Mouse (Mus musculus): ENCODE measurements around the gene Clasp1. TPM values are rescaled to one million over a fixed set of nuclear protein-coding genes. Genes with fewer than 3 reads are reported as not detected.

Gene Clasp1
- polyA plus RNA-seq (2015; fragmentation: Nextera tagmentation; extraction: Ambion mirVana) = 14.8 and 19.6 TPM in 2 replicates

- Histone ChIP-seq H3K4me3 (ENCODE audit: low read depth, low read length) (peak within 1 kb of the TSS; percentile 71), H3K27ac (ENCODE audit: low read length) (peak within 1 kb of the TSS; percentile 94), H3K36me3 (ENCODE audit: insufficient read depth, low read length) (no peaks in the 10 kb centered on the region), H3K4me2 (replicated peaks; ENCODE audit: low read depth, low read length) (peak within 1 kb of the TSS; percentile 79), H3K9me3 (ENCODE audit: low read length) (no peaks in the 10 kb centered on the region), H3K9ac (replicated peaks; ENCODE audit: low read depth) (peak within 1 kb of the TSS; percentile 78), H3K4me1 (ENCODE audit: insufficient read depth, low read depth, low read length) (peaks cover 4% of the 10 kb centered on the region; the same call in 1 of the 2 replicates), H3K27me3 (replicated peaks; ENCODE audit: insufficient read depth, low read length) (no peaks in the 10 kb centered on the region)
- under 1% methylated on average over 43 of the region's 44 CpGs for WGBS
- ATAC-seq = peak; percentile 98
- peak; percentile 99 for DNase-seq (ENCODE audit: low spot score)
- peak; percentile 86 for TF ChIP-seq EP300 (IDR thresholded peaks at IDR 0.05)
- no peak for TF ChIP-seq CTCF (IDR thresholded peaks at IDR 0.05)
Measured at GRCm38 (mm10) chr1:118388757-118389453, at the start of gene Clasp1. Gene Clasp1 (plus strand): TSS chr1:118389058.

- no peaks in the 10 kb centered on the region for H3K27me3 ChIP-seq (replicated peaks; ENCODE audit: insufficient read depth, low read length)
- H3K9ac ChIP-seq (replicated peaks; ENCODE audit: low read depth) = no peak overlapping the region
- peak; percentile 55 for ATAC-seq
- no peaks in the 10 kb centered on the region for H3K4me1 ChIP-seq (ENCODE audit: insufficient read depth, low read depth, low read length)
- no peak overlapping the region for H3K4me2 ChIP-seq (replicated peaks; ENCODE audit: low read depth, low read length)
- no peaks in the 10 kb centered on the region for H3K9me3 ChIP-seq (ENCODE audit: low read length)
- no peak for TF ChIP-seq EP300 (IDR thresholded peaks at IDR 0.05)
- TF ChIP-seq CTCF (IDR thresholded peaks at IDR 0.05) = peak; percentile 44
- no peaks in the 10 kb centered on the region for H3K36me3 ChIP-seq (ENCODE audit: insufficient read depth, low read length)
- H3K27ac ChIP-seq (ENCODE audit: low read length) = no peak overlapping the region
- no peak overlapping the region for H3K4me3 ChIP-seq (ENCODE audit: low read depth, low read length)
- peak; percentile 34 for DNase-seq (ENCODE audit: low spot score)
- 29% methylated on average over 6 of the region's 6 CpGs for WGBS
Measured at GRCm38 (mm10) chr1:118343649-118344435, 45.0 kb upstream of the Clasp1 start.

DNA sequence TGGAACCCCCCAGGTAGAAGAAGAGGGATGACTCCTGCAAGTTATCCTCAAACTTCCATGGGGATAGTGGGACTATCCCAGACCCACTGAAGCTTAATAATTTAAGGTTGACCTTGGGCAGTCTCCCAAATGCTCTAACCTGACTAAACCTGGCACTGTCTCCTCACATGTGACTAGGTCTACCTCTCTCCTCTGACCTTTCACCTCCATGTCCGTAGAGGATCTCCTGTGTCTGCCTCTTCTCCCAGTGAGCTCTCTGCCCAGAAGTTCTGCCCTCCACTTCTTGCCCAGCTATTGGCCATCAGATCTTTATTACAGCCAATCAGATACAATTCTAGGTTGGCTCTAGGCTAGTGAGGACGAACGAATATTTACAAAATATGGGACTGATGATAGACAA, 38.9 kb upstream of the Clasp1 start:
- WGBS = 87% methylated on average over 3 of the region's 3 CpGs
- ATAC-seq = no peak
- Histone ChIP-seq H3K4me1 (ENCODE audit: insufficient read depth, low read depth, low read length) (no peaks in the 10 kb centered on the region), H3K4me3 (ENCODE audit: low read depth, low read length) (no peak overlapping the region), H3K9me3 (ENCODE audit: low read length) (no peaks in the 10 kb centered on the region), H3K4me2 (replicated peaks; ENCODE audit: low read depth, low read length) (no peak overlapping the region), H3K36me3 (ENCODE audit: insufficient read depth, low read length) (no peaks in the 10 kb centered on the region), H3K27me3 (replicated peaks; ENCODE audit: insufficient read depth, low read length) (no peaks in the 10 kb centered on the region), H3K27ac (ENCODE audit: low read length) (no peak overlapping the region), H3K9ac (replicated peaks; ENCODE audit: low read depth) (no peak overlapping the region)
- DNase-seq (ENCODE audit: low spot score) = no peak
- TF ChIP-seq EP300 (IDR thresholded peaks at IDR 0.05) (no peak), CTCF (IDR thresholded peaks at IDR 0.05) (no peak)

GRCm38 (mm10) chr1:118359071-118359761, 29.6 kb upstream of the Clasp1 start:
- H3K4me2 ChIP-seq (replicated peaks; ENCODE audit: low read depth, low read length) = no peak overlapping the region
- ATAC-seq = no peak
- H3K4me1 ChIP-seq (ENCODE audit: insufficient read depth, low read depth, low read length) = no peaks in the 10 kb centered on the region
- H3K27me3 ChIP-seq (replicated peaks; ENCODE audit: insufficient read depth, low read length) = no peaks in the 10 kb centered on the region
- H3K36me3 ChIP-seq (ENCODE audit: insufficient read depth, low read length) = no peaks in the 10 kb centered on the region
- no peak overlapping the region for H3K27ac ChIP-seq (ENCODE audit: low read length)
- no peak for DNase-seq (ENCODE audit: low spot score)
- H3K9ac ChIP-seq (replicated peaks; ENCODE audit: low read depth) = no peak overlapping the region
- no peaks in the 10 kb centered on the region for H3K9me3 ChIP-seq (ENCODE audit: low read length)
- no peak overlapping the region for H3K4me3 ChIP-seq (ENCODE audit: low read depth, low read length)
- 55% methylated on average over 6 of the region's 6 CpGs for WGBS
- TF ChIP-seq EP300 (IDR thresholded peaks at IDR 0.05) = no peak
- TF ChIP-seq CTCF (IDR thresholded peaks at IDR 0.05) = no peak

DNA sequence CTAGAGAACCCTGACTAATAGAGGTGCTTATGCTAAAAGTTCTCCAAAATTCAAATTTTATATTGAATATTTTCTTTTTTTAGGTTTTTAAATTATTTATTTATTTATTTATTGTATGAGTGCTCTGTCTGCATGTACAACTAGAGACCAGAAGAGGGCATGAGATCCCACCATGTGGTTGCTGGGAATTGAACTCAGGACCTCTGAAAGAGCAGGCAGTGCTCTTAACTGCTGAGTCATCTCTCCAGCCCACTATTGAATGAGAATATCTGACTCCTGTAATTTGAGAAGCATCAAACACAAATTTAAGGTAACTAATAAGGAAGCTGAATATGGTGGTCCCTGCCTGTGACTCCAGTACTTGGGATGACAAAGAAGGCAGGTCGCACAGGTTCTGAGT, 20.9 kb upstream of the Clasp1 start:
- DNase-seq (ENCODE audit: low spot score) = peak; percentile 19
- WGBS = 77% methylated on average over 1 of the region's 1 CpGs
- Histone ChIP-seq H3K27ac (ENCODE audit: low read length) (no peak overlapping the region), H3K9ac (replicated peaks; ENCODE audit: low read depth) (no peak overlapping the region), H3K36me3 (ENCODE audit: insufficient read depth, low read length) (no peaks in the 10 kb centered on the region), H3K9me3 (ENCODE audit: low read length) (no peaks in the 10 kb centered on the region), H3K4me1 (ENCODE audit: insufficient read depth, low read depth, low read length) (no peaks in the 10 kb centered on the region), H3K4me2 (replicated peaks; ENCODE audit: low read depth, low read length) (no peak overlapping the region), H3K27me3 (replicated peaks; ENCODE audit: insufficient read depth, low read length) (no peaks in the 10 kb centered on the region), H3K4me3 (ENCODE audit: low read depth, low read length) (no peak overlapping the region)
- peak; percentile 50 for TF ChIP-seq CTCF (IDR thresholded peaks at IDR 0.05)
- no peak for TF ChIP-seq EP300 (IDR thresholded peaks at IDR 0.05)
- no peak for ATAC-seq
